Mouse (Mus musculus) kidney, embryonic 14.5 days (tissue): Measurements from ENCODE around the gene Zbtb20. TPM values are rescaled to one million over a fixed set of nuclear protein-coding genes. Genes with fewer than 3 reads are reported as not detected.
A peak's percentile ranks its signal among the peaks of the same experiment; 100 is the strongest.

Source experiments
- ATAC-seq: fragments of 200-750 bp; cut with Nextera tagmentation; 2 replicates; pipeline ENCODE4 v1.8.0; 2017; ENCODE audit warnings: moderate number of reproducible peaks, mild to moderate bottlenecking, moderate TSS enrichment, moderate library complexity; ENCODE audit not compliant: low FRiP score, low TSS enrichment
- H3K27ac ChIP-seq: fragments of 300-500 bp; sonication (generic); 2 replicates; pipeline ENCODE4 v1.5.1; 2014; ENCODE audit warnings: low read depth, mild to moderate bottlenecking, low read length, moderate library complexity, mixed read lengths
- H3K27me3 ChIP-seq: fragments of 300-500 bp; sonication (generic); 2 replicates; pipeline ENCODE4 v1.6.1; 2014; ENCODE audit warnings: mild to moderate bottlenecking, low read length; ENCODE audit not compliant: control insufficient read depth, insufficient read depth
- H3K36me3 ChIP-seq: fragments of 300-500 bp; sonication (generic); 2 replicates; pipeline ENCODE4 v1.6.1; 2014; ENCODE audit warnings: low read length, mixed read lengths; ENCODE audit not compliant: control insufficient read depth, insufficient read depth
- H3K4me1 ChIP-seq: fragments of 300-500 bp; sonication (generic); 2 replicates; pipeline ENCODE4 v1.6.1; 2014; ENCODE audit warnings: low read length, mixed read lengths; ENCODE audit not compliant: control insufficient read depth, insufficient read depth
- H3K4me2 ChIP-seq: fragments of 300-500 bp; sonication (generic); replicated peaks from 2 replicates; pipeline ENCODE4 v1.6.1; 2014; ENCODE audit warnings: low read depth, mild to moderate bottlenecking, low read length
- H3K4me3 ChIP-seq: fragments of 300-500 bp; sonication (generic); 2 replicates; pipeline ENCODE4 v1.5.1; 2014; ENCODE audit warnings: mild to moderate bottlenecking, low read length
- H3K9ac ChIP-seq: fragments of 300-500 bp; sonication (generic); 2 replicates; pipeline ENCODE4 v1.6.1; 2014; ENCODE audit warnings: low read depth, mild to moderate bottlenecking, low read length, moderate library complexity
- H3K9me3 ChIP-seq: fragments of 300-500 bp; sonication (generic); 2 replicates; pipeline ENCODE4 v1.6.1; 2016; ENCODE audit warnings: low read length; ENCODE audit not compliant: control insufficient read depth
- WGBS: fragments of 180-500 bp; shearing (Covaris S2); extraction: QIAGEN DNeasy Blood & Tissue Kit; methylation state at CpG from one replicate; pipeline ENCODE4 v1.1.7; 2014; 5-methylcytosine and 5-hydroxymethylcytosine counted together
- polyA plus RNA-seq: library from polyadenylated mRNA; unstranded; fragments of >200 nt; fragmentation: Nextera tagmentation; extraction: Ambion mirVana; gene quantifications from 2 replicates; pipeline ENCODE4 v1.2.1, GENCODE M21; 2014

Zbtb20 gene
- polyA plus RNA-seq, 1 experiment from 2014 or later = 43.3 TPM

DNA sequence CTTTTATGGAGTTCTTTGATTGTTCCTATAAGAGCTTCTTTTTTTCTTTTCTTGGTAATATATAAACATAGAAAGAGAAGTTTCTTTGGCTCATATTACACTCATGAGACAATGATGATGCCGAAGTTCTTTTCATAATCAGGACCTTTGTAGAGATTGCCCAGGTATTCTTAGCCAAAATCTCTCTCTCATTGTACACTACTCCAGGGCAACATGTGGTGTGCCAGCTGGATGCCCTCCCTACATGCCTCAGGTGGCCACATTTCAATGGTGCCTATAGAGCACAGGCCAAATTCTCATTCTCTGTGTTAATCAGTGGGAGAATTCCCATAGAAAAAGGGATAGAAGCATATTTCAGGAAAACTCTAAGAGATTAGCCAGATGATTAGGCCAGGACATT is 297.2 kb downstream of the Zbtb20 start:
- no peak overlapping the region for H3K4me3 ChIP-seq
- H3K9me3 ChIP-seq = no peaks in the 10 kb centered on the region
- no peak overlapping the region for H3K27ac ChIP-seq
- no peak overlapping the region for H3K9ac ChIP-seq
- H3K27me3 ChIP-seq = no peaks in the 10 kb centered on the region
- no peak overlapping the region for H3K4me2 ChIP-seq
- ATAC-seq = no peak
- WGBS = 90% methylated on average over 1 of the region's 1 CpGs
- H3K36me3 ChIP-seq = no peaks in the 10 kb centered on the region
- no peaks in the 10 kb centered on the region for H3K4me1 ChIP-seq

DNA sequence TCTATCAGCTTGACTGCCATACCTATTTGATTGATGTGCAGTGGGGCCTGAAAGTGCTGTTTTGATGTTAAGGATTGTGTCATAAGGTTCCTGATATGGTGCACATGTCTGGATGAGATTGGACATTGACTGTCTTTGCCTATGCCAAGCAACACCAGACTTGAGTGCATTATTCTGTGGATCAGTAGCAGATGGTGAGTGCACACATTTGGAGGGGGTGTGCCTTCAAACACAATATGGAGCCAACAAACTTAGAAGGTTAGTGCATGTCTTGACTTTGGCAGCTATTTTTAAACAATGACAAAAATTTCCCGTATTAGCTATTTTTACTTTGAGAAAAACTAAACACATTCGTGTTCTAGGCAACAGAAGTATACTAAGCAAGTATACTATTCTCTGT is 299.1 kb downstream of the Zbtb20 start:
- Histone ChIP-seq H3K4me3 (no peak overlapping the region), H3K9me3 (no peaks in the 10 kb centered on the region), H3K27me3 (no peaks in the 10 kb centered on the region), H3K27ac (no peak overlapping the region), H3K9ac (no peak overlapping the region), H3K4me2 (no peak overlapping the region), H3K4me1 (no peaks in the 10 kb centered on the region), H3K36me3 (no peaks in the 10 kb centered on the region)
- no peak for ATAC-seq
- 92% methylated on average over 2 of the region's 2 CpGs for WGBS

DNA sequence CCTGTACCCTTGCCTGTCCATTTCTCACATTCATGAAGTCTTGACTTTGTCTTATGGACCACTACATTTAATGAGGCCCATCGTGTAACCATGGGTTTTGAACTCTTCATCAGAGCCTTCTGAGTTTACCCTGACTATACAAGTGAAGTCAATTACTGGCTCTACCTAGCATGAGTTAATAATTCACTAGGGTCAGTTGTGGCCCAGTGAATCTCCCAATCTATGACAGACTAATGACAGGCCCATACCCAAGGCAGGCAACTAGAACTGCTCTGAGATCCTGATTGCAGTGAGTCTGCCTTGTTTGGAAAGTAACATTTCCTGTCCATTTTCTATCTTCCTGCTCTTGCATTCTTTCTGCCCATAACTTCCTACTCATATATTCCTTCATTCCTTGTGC is 305.4 kb downstream of the Zbtb20 start:
- Histone ChIP-seq H3K4me1 (no peaks in the 10 kb centered on the region), H3K27me3 (no peaks in the 10 kb centered on the region), H3K4me3 (no peak overlapping the region), H3K36me3 (no peaks in the 10 kb centered on the region), H3K9me3 (no peaks in the 10 kb centered on the region), H3K9ac (no peak overlapping the region), H3K4me2 (no peak overlapping the region), H3K27ac (no peak overlapping the region)
- 61% methylated on average over 1 of the region's 1 CpGs for WGBS
- peak; percentile 68; the same call in 1 of the 2 replicates for ATAC-seq

DNA sequence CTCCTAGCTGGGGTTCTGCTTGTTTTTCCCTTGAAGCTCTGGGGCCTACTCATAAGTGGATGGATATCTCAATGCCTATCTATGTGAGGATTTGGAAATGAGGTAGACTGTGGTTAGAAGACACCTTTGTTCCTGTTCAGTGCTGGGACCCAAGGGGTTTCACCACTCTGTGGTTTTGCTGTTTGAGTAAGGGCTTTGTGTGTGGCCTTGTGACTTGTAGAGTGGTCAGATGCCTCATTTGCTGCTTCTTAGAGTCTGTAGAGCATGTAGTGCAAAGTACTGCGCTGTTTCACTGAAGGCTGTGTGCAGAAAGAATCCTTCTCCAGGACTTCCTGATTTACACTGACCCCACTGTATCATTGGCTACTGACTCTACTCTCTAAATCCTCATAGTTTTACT is 314.7 kb downstream of the Zbtb20 start:
- Histone ChIP-seq H3K36me3 (no peaks in the 10 kb centered on the region), H3K4me3 (no peak overlapping the region), H3K4me1 (no peaks in the 10 kb centered on the region), H3K9me3 (no peaks in the 10 kb centered on the region), H3K4me2 (no peak overlapping the region), H3K27me3 (no peaks in the 10 kb centered on the region), H3K9ac (no peak overlapping the region), H3K27ac (no peak overlapping the region)
- no peak for ATAC-seq
- WGBS = 96% methylated on average over 1 of the region's 1 CpGs

DNA sequence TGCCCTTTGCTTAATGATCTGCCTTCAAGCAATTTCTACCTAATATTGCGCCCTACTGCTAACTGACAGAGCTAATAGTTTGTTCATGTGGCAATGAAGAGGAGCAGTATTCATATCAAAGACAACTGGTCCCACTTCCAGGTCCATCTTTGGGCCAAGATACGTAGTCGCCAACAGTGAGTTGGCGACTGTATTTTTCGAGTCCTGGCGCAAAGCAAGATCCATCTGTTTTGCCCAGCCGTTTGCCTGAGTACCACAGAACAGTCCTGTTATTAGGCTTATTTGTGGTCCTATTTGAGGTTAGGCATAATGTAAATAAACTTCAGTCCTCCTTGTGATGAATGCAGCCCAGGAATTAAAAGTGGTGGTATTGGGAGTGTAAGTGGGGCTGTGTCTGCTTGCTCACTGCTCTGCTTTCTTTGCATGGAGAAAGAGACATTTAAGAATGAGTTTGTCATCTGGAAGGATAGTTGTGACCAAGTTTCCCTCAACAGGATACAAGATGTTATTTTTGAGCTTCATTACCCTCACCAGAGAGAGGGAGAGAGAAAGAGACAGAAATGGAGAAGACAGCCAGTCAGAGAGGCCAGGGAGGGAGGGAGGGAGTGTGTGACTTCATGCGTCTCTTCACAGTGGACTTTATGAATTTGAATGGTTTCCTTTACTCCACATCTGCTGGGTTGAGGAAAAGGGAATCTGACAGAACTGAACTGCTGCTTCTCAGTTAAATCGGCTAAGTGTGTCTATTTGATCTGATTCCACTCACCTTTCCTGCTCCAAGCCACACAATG is 315.6 kb downstream of the Zbtb20 start:
- Histone ChIP-seq H3K4me3 (no peak overlapping the region), H3K4me1 (no peaks in the 10 kb centered on the region), H3K4me2 (no peak overlapping the region), H3K27me3 (no peaks in the 10 kb centered on the region), H3K27ac (no peak overlapping the region), H3K9me3 (no peaks in the 10 kb centered on the region), H3K9ac (no peak overlapping the region), H3K36me3 (no peaks in the 10 kb centered on the region)
- 88% methylated on average over 9 of the region's 9 CpGs for WGBS
- ATAC-seq = no peak

DNA sequence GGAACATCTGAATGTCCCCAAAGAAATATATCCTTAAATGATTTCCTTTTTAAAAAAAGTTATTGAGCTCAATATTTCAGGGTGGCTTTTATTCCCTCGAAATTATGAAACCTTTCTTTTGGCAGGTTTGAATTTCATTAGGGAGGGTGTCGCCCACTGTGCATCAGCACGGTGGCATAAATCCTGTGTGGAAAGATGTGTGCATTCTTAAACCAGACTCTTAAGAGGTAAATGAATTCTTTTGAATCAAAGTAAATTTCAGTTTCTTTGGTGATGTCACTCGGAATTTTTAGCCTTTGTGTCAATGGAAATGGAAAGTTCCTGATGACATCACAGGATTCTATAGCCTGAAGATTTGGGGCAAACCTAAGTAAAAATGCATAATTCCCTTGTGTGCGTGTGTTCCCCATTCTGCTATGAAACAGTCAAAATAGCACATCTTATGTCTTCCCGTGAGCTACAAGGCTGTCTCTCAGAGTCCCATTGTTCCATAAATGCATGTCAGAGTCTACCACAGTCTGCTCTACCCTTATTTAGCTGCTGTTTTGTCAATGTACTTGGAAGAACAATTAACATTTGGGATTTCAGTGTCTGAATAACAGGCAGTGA is 318.1 kb downstream of the Zbtb20 start:
- Histone ChIP-seq H3K36me3 (no peaks in the 10 kb centered on the region), H3K4me2 (no peak overlapping the region), H3K9ac (no peak overlapping the region), H3K27me3 (no peaks in the 10 kb centered on the region), H3K27ac (no peak overlapping the region), H3K4me3 (no peak overlapping the region), H3K4me1 (no peaks in the 10 kb centered on the region), H3K9me3 (no peaks in the 10 kb centered on the region)
- no peak for ATAC-seq
- 87% methylated on average over 6 of the region's 6 CpGs for WGBS

DNA sequence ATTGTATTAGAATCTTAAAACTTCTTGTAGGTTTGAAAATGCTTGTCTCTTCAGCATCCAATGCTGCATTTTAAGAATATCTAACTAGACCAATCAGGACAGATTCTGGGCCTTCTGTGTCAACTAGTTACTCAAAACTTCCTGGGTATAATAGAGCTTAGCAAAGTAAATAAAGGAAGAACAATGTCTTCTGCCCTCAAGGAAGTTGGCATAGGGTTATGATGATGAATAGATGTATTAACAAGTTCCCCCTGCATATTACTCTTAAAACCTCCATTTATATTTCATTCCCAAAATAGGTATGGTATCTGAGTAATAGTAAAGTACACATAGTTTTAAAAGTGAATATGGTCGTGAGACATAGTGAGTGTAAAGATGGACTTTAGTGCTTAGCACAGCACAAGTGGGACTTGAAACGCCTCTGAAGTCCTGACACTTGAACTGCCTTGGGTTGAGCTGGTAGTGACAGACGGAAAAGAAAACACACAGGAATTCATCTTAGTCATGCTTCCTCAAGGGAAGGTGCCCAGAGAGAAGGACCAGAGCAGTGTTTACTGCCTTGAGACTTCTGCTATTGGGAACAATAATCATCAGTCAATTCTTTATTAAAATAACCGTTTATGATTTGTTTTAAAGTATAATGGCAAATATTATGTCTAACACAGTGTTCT is 341.8 kb downstream of the Zbtb20 start:
- WGBS = 44% methylated on average over 4 of the region's 4 CpGs
- H3K36me3 ChIP-seq = no peaks in the 10 kb centered on the region
- H3K27me3 ChIP-seq = no peaks in the 10 kb centered on the region

DNA sequence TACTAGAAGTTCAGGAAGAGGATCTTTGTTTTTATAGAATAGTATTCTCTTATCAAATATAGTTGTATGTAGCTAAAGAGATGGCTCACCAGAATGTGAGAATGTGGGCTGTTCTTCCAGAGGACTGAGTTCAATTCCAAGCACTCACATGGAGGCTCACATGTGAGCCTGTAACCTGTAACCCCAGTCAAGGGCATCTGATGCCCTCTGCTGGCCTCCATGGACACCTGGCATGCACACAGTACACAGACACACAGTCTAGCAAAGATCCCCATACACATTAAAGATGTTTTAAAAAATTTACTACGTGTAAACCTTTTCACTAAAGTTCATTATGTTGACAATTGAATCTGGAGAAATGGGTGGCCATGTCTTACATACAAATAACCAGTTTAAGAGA is 343.7 kb downstream of the Zbtb20 start:
- no peaks in the 10 kb centered on the region for H3K36me3 ChIP-seq
- 89% methylated on average over 1 of the region's 1 CpGs for WGBS
- peaks cover 3% of the 10 kb centered on the region; the same call in 1 of the 2 replicates for H3K4me1 ChIP-seq
- H3K27me3 ChIP-seq = no peaks in the 10 kb centered on the region
- H3K27ac ChIP-seq = no peak overlapping the region
- H3K9me3 ChIP-seq = no peaks in the 10 kb centered on the region
- no peak overlapping the region for H3K4me2 ChIP-seq
- no peak for ATAC-seq
- H3K9ac ChIP-seq = no peak overlapping the region
- no peak overlapping the region for H3K4me3 ChIP-seq

More for the DNA sequence above, 341.8 kb downstream of the Zbtb20 start:
- Histone ChIP-seq H3K9me3 (no peaks in the 10 kb centered on the region), H3K4me3 (no peak overlapping the region), H3K27ac (no peak overlapping the region), H3K4me2 (no peak overlapping the region), H3K9ac (no peak overlapping the region), H3K4me1 (peaks cover 3% of the 10 kb centered on the region; the same call in 1 of the 2 replicates)
- no peak for ATAC-seq

DNA sequence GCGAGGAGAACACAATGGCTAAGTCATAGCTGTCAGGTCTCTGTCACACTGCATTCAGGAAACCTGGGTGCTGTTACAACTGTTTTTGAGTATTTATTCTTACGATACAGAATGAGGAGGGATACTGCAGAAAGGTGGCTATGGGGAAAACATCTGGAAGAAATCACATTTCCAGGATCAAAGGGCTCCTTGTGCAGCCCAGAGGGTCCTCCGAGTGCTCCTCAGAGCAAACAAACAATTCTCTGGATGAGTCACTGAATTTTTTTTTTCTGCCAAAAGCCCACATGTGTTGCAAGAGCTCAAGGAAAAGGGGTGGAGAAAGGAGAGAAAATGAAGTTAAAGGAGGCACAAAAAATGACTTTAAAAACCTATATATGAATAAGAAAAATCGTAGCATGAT is 345.6 kb downstream of the Zbtb20 start:
- WGBS = 44% methylated on average over 4 of the region's 4 CpGs
- Histone ChIP-seq H3K27me3 (no peaks in the 10 kb centered on the region), H3K9me3 (no peaks in the 10 kb centered on the region), H3K9ac (no peak overlapping the region), H3K4me1 (peaks cover 3% of the 10 kb centered on the region; the same call in 1 of the 2 replicates), H3K36me3 (no peaks in the 10 kb centered on the region), H3K27ac (no peak overlapping the region), H3K4me2 (no peak overlapping the region), H3K4me3 (no peak overlapping the region)
- ATAC-seq = no peak
